Mouse (Mus musculus) heart, embryonic 11.5 days (tissue): ENCODE measurements around the gene Cacna2d4. TPM values are rescaled to one million over a fixed set of nuclear protein-coding genes. Genes with fewer than 3 reads are reported as not detected.

ENCODE experiments used
- ATAC-seq: fragments of 200-750 bp; cut with Nextera tagmentation; replicated peaks from 2 replicates; pipeline ENCODE4 v1.8.0; 2017; ENCODE audit warnings: moderate library complexity; ENCODE audit not compliant: insufficient number of reproducible peaks, low FRiP score, low TSS enrichment
- H3K27ac ChIP-seq: fragments of 300-500 bp; sonication (generic); 2 replicates; pipeline ENCODE4 v1.5.1; 2014; ENCODE audit warnings: mild to moderate bottlenecking, low read depth, low read length
- H3K27me3 ChIP-seq: fragments of 300-500 bp; sonication (generic); 2 replicates; pipeline ENCODE4 v1.6.1; 2014; ENCODE audit warnings: mild to moderate bottlenecking, low read length, mixed read lengths; ENCODE audit not compliant: control insufficient read depth, insufficient read depth
- H3K36me3 ChIP-seq: fragments of 300-500 bp; sonication (generic); 2 replicates; pipeline ENCODE4 v1.6.1; 2014; ENCODE audit warnings: mild to moderate bottlenecking, low read length, moderate library complexity, mixed read lengths; ENCODE audit not compliant: control insufficient read depth, insufficient read depth
- H3K4me1 ChIP-seq: fragments of 300-500 bp; sonication (generic); 2 replicates; pipeline ENCODE4 v1.6.1; 2014; ENCODE audit warnings: low read length; ENCODE audit not compliant: control insufficient read depth, insufficient read depth
- H3K4me2 ChIP-seq: fragments of 300-500 bp; sonication (generic); 2 replicates; pipeline ENCODE4 v1.6.1; 2014; ENCODE audit warnings: mild to moderate bottlenecking, moderate library complexity
- H3K4me3 ChIP-seq: fragments of 300-500 bp; sonication (generic); 2 replicates; pipeline ENCODE4 v1.5.1; 2014; ENCODE audit warnings: low read depth, low read length
- H3K9ac ChIP-seq: fragments of 300-500 bp; sonication (generic); 2 replicates; pipeline ENCODE4 v1.6.1; 2014; ENCODE audit warnings: mild to moderate bottlenecking, low read depth, low read length, moderate library complexity
- H3K9me3 ChIP-seq: fragments of 300-500 bp; sonication (generic); replicated peaks from 2 replicates; pipeline ENCODE4 v1.6.1; 2016; ENCODE audit warnings: low read length; ENCODE audit not compliant: control insufficient read depth
- WGBS: fragments of 180-500 bp; shearing (Covaris S2); extraction: QIAGEN DNeasy Blood & Tissue Kit; methylation state at CpG from one replicate; pipeline ENCODE4 v1.1.7; 2014; ENCODE audit not compliant: insufficient replicate concordance; 5-methylcytosine and 5-hydroxymethylcytosine counted together
- polyA plus RNA-seq: library from polyadenylated mRNA; unstranded; fragments of >200 nt; fragmentation: Nextera tagmentation; extraction: Ambion mirVana; gene quantifications from 2 replicates; pipeline ENCODE4 v1.2.1, GENCODE M21; 2014

Cacna2d4 gene
- polyA plus RNA-seq, 1 experiment from 2014 or later = not detected

DNA sequence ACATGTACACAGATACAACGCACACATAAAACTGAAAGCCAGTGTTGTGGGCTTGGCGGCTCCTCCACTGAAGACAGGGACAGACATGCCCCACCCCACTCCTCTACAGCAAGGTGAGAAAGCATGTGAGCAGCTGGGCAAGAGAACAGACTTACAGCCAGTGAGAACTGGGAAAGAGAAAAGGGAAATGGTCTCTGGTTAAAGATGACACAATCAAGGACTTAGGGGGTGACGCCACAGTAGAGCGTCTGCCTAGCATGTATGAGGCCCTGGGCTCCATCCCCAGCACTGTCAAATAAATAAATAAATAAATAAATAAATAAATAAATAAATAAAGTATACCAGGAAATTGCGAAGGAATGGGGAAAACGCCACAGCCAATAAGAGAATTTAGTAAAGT lies 67.0 kb downstream of the Cacna2d4 start:
- H3K9ac ChIP-seq = no peak overlapping the region
- H3K27me3 ChIP-seq = no peaks in the 10 kb centered on the region
- 78% methylated on average over 6 of the region's 6 CpGs for whole genome bisulfite sequencing
- H3K36me3 ChIP-seq = no peaks in the 10 kb centered on the region
- no peaks in the 10 kb centered on the region for H3K9me3 ChIP-seq
- no peak for ATAC-seq
- H3K4me1 ChIP-seq = no peaks in the 10 kb centered on the region
- H3K4me2 ChIP-seq = no peak overlapping the region
- no peak overlapping the region for H3K4me3 ChIP-seq
- H3K27ac ChIP-seq = no peak overlapping the region

DNA sequence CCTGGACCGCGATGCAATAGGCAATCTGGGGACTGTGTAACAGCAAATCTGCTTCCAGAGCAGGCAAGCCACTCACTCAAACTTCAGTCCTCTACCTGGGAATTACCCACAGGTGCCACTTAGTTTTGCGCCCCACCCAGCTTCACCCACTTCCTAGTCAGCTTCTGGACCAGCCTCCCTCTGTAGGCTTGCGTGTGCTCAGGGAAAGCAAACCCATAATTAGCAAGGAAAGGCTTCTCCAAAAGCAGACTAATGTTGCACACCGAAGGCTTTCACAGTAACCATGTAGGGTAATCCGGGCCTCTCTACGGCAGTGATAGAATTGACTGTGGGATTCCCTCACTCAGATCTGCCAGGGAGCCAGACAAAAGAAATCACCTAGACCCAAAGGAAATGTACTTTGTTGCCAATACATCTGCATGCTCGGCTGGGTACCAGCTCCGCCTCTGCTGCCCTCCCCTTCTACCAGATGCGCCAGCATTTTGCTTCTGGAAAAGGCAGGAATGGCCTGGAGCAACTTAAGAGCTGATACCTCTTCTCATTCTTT lies 71.6 kb downstream of the Cacna2d4 start:
- 61% methylated on average over 10 of the region's 10 CpGs for WGBS
- Histone ChIP-seq H3K27me3 (0 out of 2 replicates have a peak, but pooled peaks cover 3% of the 10 kb centered on the region), H3K9ac (no peak overlapping the region), H3K27ac (no peak overlapping the region), H3K4me3 (no peak overlapping the region), H3K4me1 (no peaks in the 10 kb centered on the region), H3K4me2 (no peak overlapping the region), H3K36me3 (no peaks in the 10 kb centered on the region), H3K9me3 (no peaks in the 10 kb centered on the region)
- ATAC-seq = no peak

GRCm38 (mm10) chr6:119310176-119310575 lies 73.8 kb downstream of the Cacna2d4 start:
- H3K27me3 ChIP-seq = 0 out of 2 replicates have a peak, but pooled peaks cover 3% of the 10 kb centered on the region
- ATAC-seq = no peak
- no peak overlapping the region for H3K9ac ChIP-seq
- no peaks in the 10 kb centered on the region for H3K36me3 ChIP-seq
- H3K4me3 ChIP-seq = no peak overlapping the region
- 51% methylated on average over 9 of the region's 9 CpGs for WGBS
- no peak overlapping the region for H3K27ac ChIP-seq
- no peaks in the 10 kb centered on the region for H3K4me1 ChIP-seq
- no peaks in the 10 kb centered on the region for H3K9me3 ChIP-seq
- H3K4me2 ChIP-seq = no peak overlapping the region

- no peak overlapping the region for H3K27ac ChIP-seq
- H3K4me1 ChIP-seq = no peaks in the 10 kb centered on the region
- no peak overlapping the region for H3K9ac ChIP-seq
- no peak overlapping the region for H3K4me2 ChIP-seq
- H3K27me3 ChIP-seq = 0 out of 2 replicates have a peak, but pooled peaks cover 6% of the 10 kb centered on the region
- H3K4me3 ChIP-seq = no peak overlapping the region
- no peaks in the 10 kb centered on the region for H3K36me3 ChIP-seq
- WGBS = 76% methylated on average over 6 of the region's 6 CpGs
- no peak for ATAC-seq
- H3K9me3 ChIP-seq = no peaks in the 10 kb centered on the region
Observed at GRCm38 (mm10) chr6:119312381-119312780, 76.1 kb downstream of the Cacna2d4 start.

DNA sequence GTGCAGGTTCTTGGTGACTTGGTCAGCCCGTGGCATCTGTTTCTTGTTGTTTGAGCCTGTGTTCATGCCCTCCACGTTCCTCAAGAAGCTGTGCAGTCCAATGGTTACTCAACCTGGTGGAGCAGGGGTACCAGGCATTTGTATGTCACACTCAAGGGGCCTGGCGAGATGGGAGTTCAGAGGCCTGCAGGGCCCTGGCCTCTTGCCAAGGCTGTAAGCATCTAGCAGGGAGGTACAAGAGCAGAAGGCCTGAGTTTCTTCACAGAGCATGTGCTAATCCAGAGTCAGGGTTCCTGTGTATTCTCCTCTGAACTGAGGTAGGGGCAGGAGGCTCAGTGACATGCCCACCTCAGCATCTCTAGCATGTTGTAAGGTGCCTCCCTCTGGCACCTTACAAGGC lies 76.8 kb downstream of the Cacna2d4 start:
- H3K36me3 ChIP-seq = no peaks in the 10 kb centered on the region
- 60% methylated on average over 3 of the region's 3 CpGs for WGBS
- H3K4me2 ChIP-seq = no peak overlapping the region
- no peaks in the 10 kb centered on the region for H3K9me3 ChIP-seq
- no peak overlapping the region for H3K9ac ChIP-seq
- H3K27ac ChIP-seq = no peak overlapping the region
- H3K4me1 ChIP-seq = no peaks in the 10 kb centered on the region
- no peak overlapping the region for H3K4me3 ChIP-seq
- no peak for ATAC-seq
- 0 out of 2 replicates have a peak, but pooled peaks cover 6% of the 10 kb centered on the region for H3K27me3 ChIP-seq

DNA sequence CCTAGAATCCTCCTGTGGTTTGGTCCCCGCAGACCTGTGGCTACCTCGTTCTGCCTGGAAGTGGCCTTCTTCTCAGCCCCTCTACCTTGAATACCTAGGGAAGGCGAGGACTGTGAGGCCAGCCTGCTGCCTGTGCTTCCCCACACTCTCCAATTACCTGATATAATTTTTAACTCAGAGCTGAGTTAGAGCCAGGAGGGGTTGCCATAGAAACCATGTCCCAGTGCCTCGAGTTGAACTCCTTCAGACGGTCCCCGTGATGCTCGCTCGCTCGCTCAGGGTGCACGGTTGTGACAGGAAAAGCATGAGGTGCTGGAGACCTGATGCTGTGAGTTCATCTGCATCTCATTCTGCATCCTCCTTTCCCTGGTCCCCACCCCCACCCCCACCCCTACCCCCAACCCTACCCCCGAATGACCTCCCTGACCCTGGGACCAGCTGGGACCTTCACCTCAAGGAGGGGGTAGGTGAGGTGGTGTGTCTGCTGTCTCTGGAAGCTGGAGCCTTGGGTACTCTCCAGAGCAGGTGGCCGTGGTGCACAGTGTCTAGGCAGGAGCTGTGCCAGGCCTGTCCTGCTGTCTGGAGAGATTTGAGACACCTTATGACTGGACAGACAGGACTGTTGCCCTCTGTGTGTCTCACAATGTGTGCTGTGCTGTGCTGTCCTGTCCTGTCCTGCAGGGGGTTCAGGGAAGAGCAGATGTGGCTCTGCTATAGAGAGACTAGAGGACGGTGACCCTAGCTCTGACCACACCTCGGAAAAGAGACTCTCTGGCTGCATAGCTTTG lies 77.5 kb downstream of the Cacna2d4 start:
- Histone ChIP-seq H3K9me3 (no peaks in the 10 kb centered on the region), H3K27me3 (0 out of 2 replicates have a peak, but pooled peaks cover 6% of the 10 kb centered on the region), H3K4me2 (no peak overlapping the region), H3K4me3 (no peak overlapping the region), H3K27ac (no peak overlapping the region), H3K9ac (no peak overlapping the region), H3K36me3 (no peaks in the 10 kb centered on the region), H3K4me1 (no peaks in the 10 kb centered on the region)
- WGBS = 51% methylated on average over 14 of the region's 14 CpGs
- no peak for ATAC-seq

DNA sequence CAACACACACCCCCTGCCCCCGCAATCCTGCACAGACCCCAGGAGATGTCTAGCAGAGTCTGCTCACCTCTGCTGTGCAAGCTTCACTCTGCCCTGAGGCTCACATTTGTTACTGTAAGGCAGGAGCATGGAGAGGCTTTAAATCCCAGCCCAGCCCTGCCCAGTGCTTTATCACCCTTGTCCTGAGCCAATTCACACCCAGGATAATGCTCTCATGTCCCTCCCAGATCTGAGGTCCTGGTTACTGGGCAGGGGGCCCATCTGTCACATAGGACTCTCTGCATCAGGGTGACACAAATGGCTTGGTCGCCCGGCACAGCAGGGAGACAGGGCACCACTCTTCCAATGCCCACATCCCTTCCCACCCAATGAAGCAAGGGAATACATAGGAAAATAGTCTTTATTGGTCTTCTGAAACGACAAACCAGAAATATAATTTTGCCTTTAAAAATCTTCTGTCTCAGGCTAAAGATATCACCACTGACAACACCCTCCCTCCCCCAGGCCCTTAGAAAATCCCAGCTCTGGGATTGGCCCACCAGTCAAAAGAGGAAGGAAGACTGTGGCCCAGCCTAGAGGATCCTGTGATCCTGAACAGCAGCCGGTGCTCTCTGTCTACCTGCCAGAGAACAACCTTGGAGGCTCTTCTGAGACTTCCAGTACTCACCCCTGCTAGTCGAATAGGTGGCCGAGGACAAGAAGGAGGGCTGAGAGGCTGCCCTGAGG lies 78.6 kb downstream of the Cacna2d4 start:
- Histone ChIP-seq H3K4me2 (no peak overlapping the region), H3K4me3 (no peak overlapping the region), H3K4me1 (no peaks in the 10 kb centered on the region), H3K9me3 (no peaks in the 10 kb centered on the region), H3K9ac (no peak overlapping the region), H3K27me3 (0 out of 2 replicates have a peak, but pooled peaks cover 3% of the 10 kb centered on the region), H3K36me3 (no peaks in the 10 kb centered on the region), H3K27ac (no peak overlapping the region)
- no peak for ATAC-seq
- 38% methylated on average over 7 of the region's 7 CpGs for WGBS

- Histone ChIP-seq H3K27ac (no peak overlapping the region), H3K4me3 (no peak overlapping the region), H3K9ac (no peak overlapping the region), H3K36me3 (no peaks in the 10 kb centered on the region), H3K4me2 (no peak overlapping the region), H3K27me3 (peaks cover 12% of the 10 kb centered on the region; the same call in 1 of the 2 replicates), H3K9me3 (no peaks in the 10 kb centered on the region), H3K4me1 (no peaks in the 10 kb centered on the region)
- ATAC-seq = no peak
- 77% methylated on average over 9 of the region's 9 CpGs for WGBS
Observed at GRCm38 (mm10) chr6:119318732-119319131, 82.4 kb downstream of the Cacna2d4 start.
